11 mouse cellular contexts compared by ENCODE assay signal in the genomic region with DNA sequence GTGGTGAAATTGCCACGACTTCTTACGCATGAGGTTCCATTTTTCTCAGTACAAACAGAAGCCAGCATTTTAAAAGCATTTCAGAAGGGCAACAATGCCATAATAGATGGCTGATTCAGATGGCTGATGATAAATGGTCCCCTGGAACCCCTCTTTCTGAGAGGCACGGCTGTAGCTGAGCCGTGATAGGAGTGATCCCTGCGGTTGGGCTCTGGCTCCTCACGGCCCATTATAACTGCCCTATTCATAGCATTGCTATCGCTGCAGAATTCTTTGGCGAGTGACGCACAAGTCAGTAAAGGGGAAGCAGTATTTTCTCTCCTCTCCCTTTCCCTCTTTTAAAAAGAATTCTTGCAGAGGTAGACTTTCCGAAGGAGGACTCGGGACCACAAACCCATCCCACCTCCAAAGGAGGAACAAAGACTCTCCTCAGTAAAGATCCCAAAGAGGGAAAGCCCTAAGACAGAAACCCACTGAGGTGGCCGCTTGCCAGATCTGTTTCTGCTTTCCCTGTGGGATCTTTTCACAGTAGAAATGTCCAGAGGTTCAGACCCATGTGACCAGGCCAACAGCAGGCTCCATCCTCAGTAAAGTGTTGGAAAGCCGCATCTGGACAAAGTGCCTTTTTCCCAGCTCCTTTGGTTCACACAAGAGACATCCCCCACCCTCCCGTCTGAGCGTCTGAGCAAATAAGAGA.
DNase-seq lines count a peak whose midpoint lies in the region; ATAC-seq and TF ChIP-seq lines count a peak whose summit lies in the region.
"Had no signal": no experiment of that assay in that cellular context is flagged by ENCODE, and none has a peak within 500 bp of the region (broad histone marks: within the 10 kb centered on the region; RNA-seq: fewer than 3 reads in every experiment).

No protein-coding gene starts in this region.

- TF ChIP-seq CTCF in left cerebral cortex, adult 2 months (IDR thresholded peaks at IDR 0.05): no peak
- no peak for TF ChIP-seq CTCF in heart, adult 2 months (IDR thresholded peaks at IDR 0.05)

- DNase-seq in left cerebral cortex, adult 2 months (ENCODE audit: extremely low spot score in 1 of 2, low spot score in 2 of 2): no peak
- DNase-seq in left cerebral cortex, adult 8-10 months (ENCODE audit: low spot score in 2 of 2): no peak
- peak; percentile 59 to 65 for DNase-seq in heart, adult 2 months
- peak; percentile 47 to 64 for DNase-seq in heart, postnatal 36 days
- DNase-seq in right cerebral cortex, adult 18-20 months: no peak
- DNase-seq in left cerebral cortex, postnatal 4 days: no peak
- DNase-seq: cerebellum, adult 9-11 months; liver; thymus, postnatal 25 days had no signal

- ATAC-seq in embryonic facial prominence, embryonic 15.5 days (ENCODE audit: insufficient number of reproducible peaks, low FRiP score, low TSS enrichment, low read depth): peak; percentile 30; the same call in 1 of the 2 replicates
- ATAC-seq: intestine, embryonic 15.5 days had no signal

- H3K4me2 ChIP-seq in embryonic facial prominence, embryonic 15.5 days (replicated peaks): no peak overlapping the region
- H3K4me2 ChIP-seq: intestine, embryonic 15.5 days had no signal

- peak overlapping the region; percentile 24; the same call in 1 of the 2 replicates for H3K27ac ChIP-seq in left cerebral cortex, adult 2 months
- H3K27ac ChIP-seq in embryonic facial prominence, embryonic 15.5 days (replicated peaks): no peak overlapping the region
- peak overlapping the region; percentile 97 for H3K27ac ChIP-seq in heart, adult 2 months
- H3K27ac ChIP-seq: intestine, embryonic 15.5 days had no signal

- WGBS in embryonic facial prominence, embryonic 15.5 days: 84% methylated on average over 15 of the region's 15 CpGs
- 47% methylated on average over 15 of the region's 15 CpGs for whole genome bisulfite sequencing in heart, adult 2 months

- no peaks in the 10 kb centered on the region for H3K79me2 ChIP-seq in heart, adult 2 months (replicated peaks; ENCODE audit: control insufficient read depth, insufficient read depth, low read length)

- peaks cover 5% of the 10 kb centered on the region; the same call in 1 of the 2 replicates for H3K36me3 ChIP-seq in embryonic facial prominence, embryonic 15.5 days
- no peaks in the 10 kb centered on the region; the same call in 1 of the 2 replicates for H3K36me3 ChIP-seq in heart, adult 2 months (ENCODE audit: control insufficient read depth, insufficient read depth, low read length)
- H3K36me3 ChIP-seq: intestine, embryonic 15.5 days had no signal

- no peak overlapping the region for H3K9ac ChIP-seq in embryonic facial prominence, embryonic 15.5 days
- H3K9ac ChIP-seq in heart, adult 2 months (ENCODE audit: low read depth, low read length): peak overlapping the region; percentile 80
- H3K9ac ChIP-seq: intestine, embryonic 15.5 days had no signal

- H3K27me3 ChIP-seq in embryonic facial prominence, embryonic 15.5 days: no peaks in the 10 kb centered on the region
- no peaks in the 10 kb centered on the region for H3K27me3 ChIP-seq in heart, adult 2 months (ENCODE audit: control insufficient read depth, insufficient read depth, low read length)
- H3K27me3 ChIP-seq: intestine, embryonic 15.5 days had no signal

- TF ChIP-seq POLR2A in heart, adult 2 months (IDR thresholded peaks at IDR 0.05; ENCODE audit: insufficient read depth, low read depth, low read length): peak; percentile 89

- 0 out of 2 replicates have a peak overlapping the region, but pooled peaks have one; percentile 7 for H3K4me3 ChIP-seq in left cerebral cortex, adult 2 months
- no peak overlapping the region for H3K4me3 ChIP-seq in embryonic facial prominence, embryonic 15.5 days (replicated peaks)
- peak overlapping the region; percentile 50 for H3K4me3 ChIP-seq in heart, adult 2 months
- H3K4me3 ChIP-seq: intestine, embryonic 15.5 days had no signal

- no peak for TF ChIP-seq EP300 in heart, adult 2 months (IDR thresholded peaks at IDR 0.05; ENCODE audit: insufficient read depth, low read depth, low read length)

- no peaks in the 10 kb centered on the region for H3K4me1 ChIP-seq in embryonic facial prominence, embryonic 15.5 days
- H3K4me1 ChIP-seq in heart, adult 2 months (ENCODE audit: control insufficient read depth, insufficient read depth, low read length): peaks cover 3% of the 10 kb centered on the region

- intact Hi-C loops in left cerebral cortex, adult 2 months (cut with DNase I): no loop called here
- intact Hi-C loops in heart, adult 2 months (cut with DNase I): loop anchor here (5.0 kb wide), 1 partner anchor 87 kb away; no protein-coding TSS in a partner anchor
- intact Hi-C loops in heart, postnatal 36 days (cut with DNase I): loop anchor here (10.0 kb wide), 1 partner anchor 591 kb away; no protein-coding TSS in a partner anchor
- intact Hi-C loops in left cerebral cortex, postnatal 4 days (cut with DNase I): no loop called here

- no peaks in the 10 kb centered on the region for H3K9me3 ChIP-seq in embryonic facial prominence, embryonic 15.5 days (replicated peaks)
- H3K9me3 ChIP-seq: intestine, embryonic 15.5 days had no signal

Comparison
In these comparisons a context has a peak if more than half of its experiments do, and no peak if none do; other contexts are left out.
1. DNase-seq: peak in heart, adult 2 months (2 of 2) and heart, postnatal 36 days (2 of 2); none in left cerebral cortex, adult 2 months (0 of 2), left cerebral cortex, adult 8-10 months (0 of 2), right cerebral cortex, adult 18-20 months (single experiment) and left cerebral cortex, postnatal 4 days (single experiment).
2. intact Hi-C loops: an anchor here in heart, adult 2 months (5.0 kb wide) and heart, postnatal 36 days (10.0 kb wide); none called in left cerebral cortex, adult 2 months and left cerebral cortex, postnatal 4 days.